Mouse (Mus musculus) stomach, embryonic 14.5 days (tissue): ENCODE measurements around the gene Psma6. TPM values are rescaled to one million over a fixed set of nuclear protein-coding genes. Genes with fewer than 3 reads are reported as not detected.

Experiments
- ATAC-seq: fragments of 200-750 bp; cut with Nextera tagmentation; 2 replicates; pipeline ENCODE4 v1.8.0; 2017; ENCODE audit warnings: low read depth, moderate TSS enrichment; ENCODE audit not compliant: insufficient number of reproducible peaks, insufficient read depth, low FRiP score
- H3K27ac ChIP-seq: fragments of 300-500 bp; sonication (generic); 2 replicates; pipeline ENCODE4 v1.5.1; 2014; ENCODE audit warnings: mild to moderate bottlenecking, low read length, moderate library complexity, mixed read lengths
- H3K27me3 ChIP-seq: fragments of 300-500 bp; sonication (generic); 2 replicates; pipeline ENCODE4 v1.6.1; 2014; ENCODE audit warnings: low read length, control low read depth, mixed read lengths; ENCODE audit not compliant: control insufficient read depth, insufficient read depth
- H3K36me3 ChIP-seq: fragments of 300-500 bp; sonication (generic); 2 replicates; pipeline ENCODE4 v1.6.1; 2014; ENCODE audit warnings: mild to moderate bottlenecking, control low read depth, low read length, moderate library complexity, mixed read lengths; ENCODE audit not compliant: control insufficient read depth, insufficient read depth
- H3K4me1 ChIP-seq: fragments of 300-500 bp; sonication (generic); 2 replicates; pipeline ENCODE4 v1.6.1; 2014; ENCODE audit warnings: low read length, control low read depth, mixed read lengths; ENCODE audit not compliant: control insufficient read depth, insufficient read depth
- H3K4me2 ChIP-seq: fragments of 300-500 bp; sonication (generic); replicated peaks from 2 replicates; pipeline ENCODE4 v1.6.1; 2014; ENCODE audit warnings: low read depth, low read length, control low read depth
- H3K4me3 ChIP-seq: fragments of 300-500 bp; sonication (generic); 2 replicates; pipeline ENCODE4 v1.5.1; 2014; ENCODE audit warnings: low read depth, low read length, control low read depth
- H3K9ac ChIP-seq: fragments of 300-500 bp; sonication (generic); replicated peaks from 2 replicates; pipeline ENCODE4 v1.6.1; 2014; ENCODE audit warnings: low read depth, mild to moderate bottlenecking, control low read depth, low read length, moderate library complexity, mixed read lengths
- H3K9me3 ChIP-seq: fragments of 300-500 bp; sonication (generic); 2 replicates; pipeline ENCODE4 v1.6.1; 2016; ENCODE audit warnings: low read depth, low read length, control low read depth; ENCODE audit not compliant: control insufficient read depth
- WGBS: fragments of 180-500 bp; shearing (Covaris S2); extraction: QIAGEN DNeasy Blood & Tissue Kit; methylation state at CpG from one replicate; pipeline ENCODE4 v1.1.7; 2014; 5-methylcytosine and 5-hydroxymethylcytosine counted together
- polyA plus RNA-seq: library from polyadenylated mRNA; unstranded; fragments of >200 nt; fragmentation: Nextera tagmentation; extraction: Ambion mirVana; gene quantifications from 2 replicates; pipeline ENCODE4 v1.2.1, GENCODE M21; 2014

The Psma6 gene
- polyA plus RNA-seq, 1 experiment from 2014 or later: 421 TPM

DNA sequence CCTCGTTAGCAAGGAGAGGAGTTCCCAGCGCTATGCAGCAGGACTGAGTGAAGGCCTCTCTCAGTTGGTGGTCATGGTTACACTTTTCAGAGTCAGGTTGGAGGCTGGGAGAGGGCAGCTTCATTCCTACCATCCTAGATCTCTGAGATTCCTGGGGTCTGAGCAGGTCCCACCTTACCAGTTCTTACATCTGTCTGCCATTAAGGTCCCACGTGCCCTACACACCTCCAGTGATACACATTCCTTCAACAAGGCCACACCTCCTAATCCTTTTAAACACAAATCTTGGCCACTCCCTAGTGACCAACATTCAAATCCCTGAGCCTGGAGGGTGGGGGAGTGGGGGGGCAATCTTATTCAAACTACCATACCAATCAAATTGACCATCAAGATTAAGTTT, 72.1 kb downstream of the Psma6 start:
- no peak for ATAC-seq
- H3K9me3 ChIP-seq: no peaks in the 10 kb centered on the region
- no peak overlapping the region for H3K27ac ChIP-seq
- H3K4me2 ChIP-seq: no peak overlapping the region
- H3K27me3 ChIP-seq: no peaks in the 10 kb centered on the region
- peaks cover 20% of the 10 kb centered on the region for H3K4me1 ChIP-seq
- no peak overlapping the region for H3K9ac ChIP-seq
- H3K36me3 ChIP-seq: no peaks in the 10 kb centered on the region
- no peak overlapping the region for H3K4me3 ChIP-seq
- WGBS: 62% methylated on average over 3 of the region's 3 CpGs

DNA sequence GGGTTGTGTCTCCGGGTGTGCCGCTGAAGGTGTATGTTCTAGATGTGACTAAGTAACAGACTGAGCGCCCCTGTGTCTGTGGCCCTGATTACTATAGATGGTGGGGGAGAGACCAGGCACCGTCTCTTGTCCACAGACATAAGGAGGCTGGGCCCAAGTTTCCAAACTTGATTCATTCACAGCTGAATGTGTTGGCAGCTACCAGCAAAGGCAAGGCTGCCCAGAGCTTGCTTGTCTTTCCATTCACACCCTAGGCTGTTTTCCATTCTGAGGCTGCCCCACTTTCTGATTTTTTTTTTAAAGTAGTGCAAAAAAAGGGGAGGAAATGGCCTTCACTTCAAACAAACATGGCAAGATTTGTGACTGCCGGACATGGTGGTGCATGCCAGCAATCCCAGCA, 72.9 kb downstream of the Psma6 start:
- Histone ChIP-seq H3K4me3 (no peak overlapping the region), H3K27ac (no peak overlapping the region), H3K36me3 (no peaks in the 10 kb centered on the region), H3K4me1 (peaks cover 27% of the 10 kb centered on the region), H3K4me2 (no peak overlapping the region), H3K9ac (no peak overlapping the region), H3K9me3 (no peaks in the 10 kb centered on the region), H3K27me3 (no peaks in the 10 kb centered on the region)
- ATAC-seq: no peak
- WGBS: 88% methylated on average over 5 of the region's 5 CpGs

DNA sequence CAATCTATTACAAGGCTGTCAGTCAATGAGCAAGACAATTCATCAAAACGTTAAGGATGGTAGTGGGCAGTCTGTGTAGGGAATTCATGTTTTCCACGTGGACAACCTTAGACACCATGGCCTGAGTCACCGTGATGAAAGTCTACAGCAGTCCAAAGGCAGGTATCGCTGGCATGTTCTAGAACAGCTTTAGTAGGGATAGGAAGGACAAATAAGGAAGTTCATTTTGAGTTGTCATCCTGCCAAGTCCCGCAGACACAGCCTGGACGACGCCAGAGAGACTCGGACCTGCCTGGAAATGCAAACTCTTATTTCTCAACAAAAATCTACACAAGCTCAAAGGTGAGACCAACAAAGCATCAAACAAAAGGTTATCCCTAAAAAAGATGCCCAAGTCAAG, 75.7 kb downstream of the Psma6 start:
- H3K36me3 ChIP-seq: no peaks in the 10 kb centered on the region
- no peak for ATAC-seq
- H3K27me3 ChIP-seq: no peaks in the 10 kb centered on the region
- H3K9ac ChIP-seq: no peak overlapping the region
- peaks cover 31% of the 10 kb centered on the region for H3K4me1 ChIP-seq
- 72% methylated on average over 8 of the region's 8 CpGs for WGBS
- no peak overlapping the region for H3K4me2 ChIP-seq
- no peak overlapping the region for H3K27ac ChIP-seq
- H3K9me3 ChIP-seq: no peaks in the 10 kb centered on the region
- no peak overlapping the region for H3K4me3 ChIP-seq

DNA sequence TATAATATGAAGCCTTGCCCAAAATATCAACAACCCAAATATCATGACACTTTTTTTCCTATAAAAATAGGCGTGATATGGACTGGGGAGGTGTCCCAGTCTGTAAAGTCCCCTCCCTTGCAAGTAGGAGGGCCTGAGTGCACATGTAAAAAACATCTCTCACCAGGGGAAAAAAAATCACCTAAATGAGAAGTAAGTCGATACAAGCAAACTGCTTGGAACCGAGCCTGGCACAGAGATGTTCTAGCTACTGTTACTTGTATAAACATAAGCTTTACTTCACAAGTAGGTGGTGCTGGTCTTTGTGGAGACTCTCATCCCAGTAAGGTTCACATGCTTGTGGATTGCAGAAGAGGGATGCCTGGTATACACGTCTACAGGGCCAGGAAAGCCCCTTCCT, 76.9 kb downstream of the Psma6 start:
- no peak for ATAC-seq
- H3K4me1 ChIP-seq: peaks cover 41% of the 10 kb centered on the region
- WGBS: 47% methylated on average over 4 of the region's 4 CpGs

DNA sequence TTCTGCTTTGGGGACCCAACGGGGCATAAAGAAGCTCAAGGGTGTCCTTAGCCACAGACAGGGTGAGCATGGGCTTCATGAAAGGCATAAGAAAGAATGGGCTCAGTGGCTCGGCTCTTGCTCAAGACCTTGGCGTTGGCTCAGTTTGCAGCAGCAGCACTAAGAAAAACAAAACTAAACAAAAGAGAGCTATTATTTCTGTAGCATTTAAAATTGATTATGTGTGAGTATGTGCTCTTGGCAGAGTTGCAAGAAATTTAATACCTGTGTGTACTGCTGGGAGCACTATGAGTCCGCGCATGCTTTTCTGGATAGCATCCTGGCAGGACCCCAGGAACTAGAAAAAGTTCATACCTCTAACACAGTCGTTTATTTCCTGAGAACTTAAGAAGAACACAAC, 77.7 kb downstream of the Psma6 start:
- Histone ChIP-seq H3K4me2 (0 out of 2 replicates have a peak overlapping the region, but pooled peaks have one; percentile 5), H3K27ac (peak overlapping the region; percentile 89)
- 35% methylated on average over 6 of the region's 6 CpGs for WGBS

More for the DNA sequence above, 76.9 kb downstream of the Psma6 start:
- Histone ChIP-seq H3K4me2 (no peak overlapping the region), H3K27me3 (no peaks in the 10 kb centered on the region), H3K9ac (no peak overlapping the region), H3K9me3 (no peaks in the 10 kb centered on the region), H3K4me3 (no peak overlapping the region), H3K27ac (peak overlapping the region; percentile 89; the same call in 1 of the 2 replicates), H3K36me3 (no peaks in the 10 kb centered on the region)

DNA sequence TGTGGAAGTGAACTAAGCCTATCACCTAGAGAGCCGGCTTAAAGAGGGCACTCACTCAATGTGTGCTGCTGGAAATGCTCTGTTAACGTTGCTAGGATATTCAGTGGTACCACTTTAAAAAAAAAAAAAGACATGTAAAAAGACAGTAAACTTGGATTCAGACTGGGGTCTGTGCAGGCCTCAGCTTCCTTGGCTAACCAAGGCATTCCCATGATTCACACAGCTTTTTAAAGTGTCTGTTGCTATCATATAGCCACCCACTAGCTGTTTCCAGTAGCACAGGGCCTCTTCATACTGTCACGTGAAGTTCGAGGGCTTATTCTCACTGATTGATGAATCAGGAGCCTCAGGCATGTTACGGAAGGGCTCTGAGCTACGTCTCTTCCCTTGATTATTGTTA, 78.4 kb downstream of the Psma6 start:
- H3K9ac ChIP-seq: no peak overlapping the region
- no peaks in the 10 kb centered on the region for H3K9me3 ChIP-seq
- H3K36me3 ChIP-seq: no peaks in the 10 kb centered on the region
- 52% methylated on average over 6 of the region's 6 CpGs for WGBS
- peaks cover 51% of the 10 kb centered on the region for H3K4me1 ChIP-seq
- ATAC-seq: no peak
- H3K27me3 ChIP-seq: no peaks in the 10 kb centered on the region
- peak overlapping the region; percentile 53 for H3K27ac ChIP-seq
- no peak overlapping the region for H3K4me3 ChIP-seq
- no peak overlapping the region for H3K4me2 ChIP-seq

More for the DNA sequence above, 77.7 kb downstream of the Psma6 start:
- Histone ChIP-seq H3K36me3 (no peaks in the 10 kb centered on the region), H3K27me3 (no peaks in the 10 kb centered on the region), H3K9me3 (no peaks in the 10 kb centered on the region), H3K4me1 (peaks cover 49% of the 10 kb centered on the region), H3K4me3 (no peak overlapping the region), H3K9ac (no peak overlapping the region)
- ATAC-seq: peak; percentile 53; the same call in 1 of the 2 replicates

DNA sequence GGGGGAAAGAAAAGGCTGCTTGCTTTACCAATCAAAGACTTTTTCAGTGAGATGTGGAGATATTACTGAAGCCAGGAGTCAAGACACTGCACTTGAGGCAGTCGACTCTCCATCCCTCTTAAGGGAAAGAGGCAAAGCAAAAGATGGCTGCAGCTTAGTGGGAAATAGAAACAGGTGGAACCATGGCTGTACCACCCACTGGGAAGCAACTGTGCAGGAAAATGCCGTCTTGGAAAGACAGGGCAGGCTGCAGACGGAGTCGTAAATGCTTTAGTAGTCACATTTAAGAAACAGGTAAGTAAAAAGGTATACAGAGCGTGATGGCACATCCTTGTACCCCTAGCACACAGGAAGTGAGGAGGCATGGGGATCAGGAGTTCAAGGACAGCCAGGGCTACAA, 79.1 kb downstream of the Psma6 start:
- no peak overlapping the region for H3K4me2 ChIP-seq
- no peaks in the 10 kb centered on the region for H3K27me3 ChIP-seq
- H3K36me3 ChIP-seq: no peaks in the 10 kb centered on the region
- ATAC-seq: no peak
- H3K9me3 ChIP-seq: no peaks in the 10 kb centered on the region
- whole genome bisulfite sequencing: 88% methylated on average over 5 of the region's 5 CpGs
- no peak overlapping the region for H3K4me3 ChIP-seq
- H3K4me1 ChIP-seq: peaks cover 51% of the 10 kb centered on the region
- H3K9ac ChIP-seq: no peak overlapping the region
- peak overlapping the region; percentile 53; the same call in 1 of the 2 replicates for H3K27ac ChIP-seq

DNA sequence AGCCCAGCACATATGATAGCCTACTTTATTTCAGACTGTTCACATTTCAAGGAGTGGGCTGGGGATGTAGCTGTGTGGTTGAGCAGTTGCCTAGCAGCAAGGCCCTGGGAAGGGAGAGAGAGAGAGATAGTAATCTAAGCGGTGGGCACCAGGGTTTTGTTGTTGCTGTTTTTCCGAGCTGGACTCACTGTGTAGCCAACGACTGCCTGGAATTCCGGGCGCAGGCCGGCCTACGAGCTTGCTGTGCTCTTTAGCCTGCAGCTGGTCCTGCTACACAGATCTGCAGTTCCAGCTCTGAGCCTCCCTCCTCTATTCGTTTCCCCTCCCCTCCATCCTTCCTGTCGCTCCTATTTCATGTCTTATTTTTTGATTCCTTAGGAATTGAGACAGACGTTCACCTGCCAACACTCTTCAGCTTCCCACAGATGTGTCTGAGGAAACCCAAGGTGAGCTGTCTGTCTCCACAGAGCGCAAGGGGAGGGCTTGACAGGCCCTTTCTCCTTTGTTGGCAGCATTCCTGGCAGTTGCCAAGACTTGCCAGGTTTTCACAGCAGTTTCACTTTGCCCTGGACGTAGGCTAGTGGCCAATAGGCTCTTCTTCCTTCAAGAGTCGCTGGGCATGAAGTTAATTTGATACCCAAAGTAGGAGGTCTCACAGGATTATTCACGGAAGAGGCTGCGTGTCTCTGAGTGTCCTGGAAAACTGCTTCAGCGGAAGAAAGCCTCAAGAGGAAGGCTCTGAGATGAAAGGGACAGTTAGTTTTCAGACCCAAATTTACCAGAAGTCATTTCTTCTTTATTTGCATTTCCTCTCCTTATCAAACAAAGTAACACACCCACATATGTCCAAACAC, 80.2 kb downstream of the Psma6 start:
- peak overlapping the region; percentile 2; the same call in 1 of the 2 replicates for H3K4me2 ChIP-seq
- no peaks in the 10 kb centered on the region for H3K9me3 ChIP-seq
- H3K4me1 ChIP-seq: peaks cover 51% of the 10 kb centered on the region
- H3K36me3 ChIP-seq: no peaks in the 10 kb centered on the region
- H3K27ac ChIP-seq: peak overlapping the region; percentile 71
- H3K27me3 ChIP-seq: no peaks in the 10 kb centered on the region
- no peak overlapping the region for H3K4me3 ChIP-seq
- ATAC-seq: 0 out of 2 replicates have a peak, but pooled peaks have one; percentile 29
- H3K9ac ChIP-seq: no peak overlapping the region
- 23% methylated on average over 16 of the region's 16 CpGs for WGBS
